Mouse (Mus musculus): ENCODE data around the gene Junb.

GRCm38 (mm10) chr8:84996978-84997377, 18.5 kb upstream of the Junb start:
- no peak for TF ChIP-seq CTCF (IDR thresholded peaks at IDR 0.05; ENCODE audit: low read depth)
- no peak for TF ChIP-seq EP300 (IDR thresholded peaks at IDR 0.05; ENCODE audit: low read depth)
